Mouse (Mus musculus) forebrain, embryonic 13.5 days (tissue): ENCODE measurements around the gene P2ry6. TPM values are rescaled to one million over a fixed set of nuclear protein-coding genes. Genes with fewer than 3 reads are reported as not detected.
A peak's percentile ranks its signal among the peaks of the same experiment; 100 is the strongest.

Source experiments
- ATAC-seq: fragments of 200-750 bp; cut with Nextera tagmentation; 2 replicates; pipeline ENCODE4 v1.8.0; 2017
- H3K27ac ChIP-seq: fragments of 300-500 bp; sonication (generic); 2 replicates; pipeline ENCODE4 v1.5.1; 2015; ENCODE audit warnings: inconsistent platforms, mild to moderate bottlenecking, moderate library complexity
- H3K27me3 ChIP-seq: fragments of 300-500 bp; sonication (generic); 2 replicates; pipeline ENCODE4 v1.6.1; 2015; ENCODE audit warnings: mild to moderate bottlenecking, inconsistent platforms
- H3K36me3 ChIP-seq: fragments of 300-500 bp; sonication (generic); 2 replicates; pipeline ENCODE4 v1.6.1; 2015; ENCODE audit warnings: mild to moderate bottlenecking, inconsistent platforms; ENCODE audit not compliant: poor library complexity, severe bottlenecking
- H3K4me1 ChIP-seq: fragments of 300-500 bp; sonication (generic); 2 replicates; pipeline ENCODE4 v1.6.1; 2015; ENCODE audit warnings: inconsistent platforms
- H3K4me2 ChIP-seq: fragments of 300-500 bp; sonication (generic); 2 replicates; pipeline ENCODE4 v1.6.1; 2015; ENCODE audit warnings: inconsistent platforms, mild to moderate bottlenecking, moderate library complexity
- H3K4me3 ChIP-seq: fragments of 300-500 bp; sonication (generic); 2 replicates; pipeline ENCODE4 v1.5.1; 2015; ENCODE audit warnings: mild to moderate bottlenecking, inconsistent platforms
- H3K9ac ChIP-seq: fragments of 300-500 bp; sonication (generic); 2 replicates; pipeline ENCODE4 v1.6.1; 2015; ENCODE audit warnings: mild to moderate bottlenecking, inconsistent platforms
- H3K9me3 ChIP-seq: fragments of 300-500 bp; sonication (generic); replicated peaks from 2 replicates; pipeline ENCODE4 v1.6.1; 2016; ENCODE audit warnings: inconsistent platforms
- WGBS: fragments of 180-500 bp; shearing (Covaris S2); methylation state at CpG from one replicate; pipeline ENCODE4 v1.1.7; 2015; 5-methylcytosine and 5-hydroxymethylcytosine counted together
- polyA plus RNA-seq: library from polyadenylated mRNA; unstranded; fragments of >200 nt; fragmentation: Nextera tagmentation; extraction: Ambion mirVana; gene quantifications from 2 replicates; pipeline ENCODE4 v1.2.1, GENCODE M21; 2015

Gene P2ry6
- polyA plus RNA-seq, result 1.4 and 1.5 TPM in 2 replicates

DNA sequence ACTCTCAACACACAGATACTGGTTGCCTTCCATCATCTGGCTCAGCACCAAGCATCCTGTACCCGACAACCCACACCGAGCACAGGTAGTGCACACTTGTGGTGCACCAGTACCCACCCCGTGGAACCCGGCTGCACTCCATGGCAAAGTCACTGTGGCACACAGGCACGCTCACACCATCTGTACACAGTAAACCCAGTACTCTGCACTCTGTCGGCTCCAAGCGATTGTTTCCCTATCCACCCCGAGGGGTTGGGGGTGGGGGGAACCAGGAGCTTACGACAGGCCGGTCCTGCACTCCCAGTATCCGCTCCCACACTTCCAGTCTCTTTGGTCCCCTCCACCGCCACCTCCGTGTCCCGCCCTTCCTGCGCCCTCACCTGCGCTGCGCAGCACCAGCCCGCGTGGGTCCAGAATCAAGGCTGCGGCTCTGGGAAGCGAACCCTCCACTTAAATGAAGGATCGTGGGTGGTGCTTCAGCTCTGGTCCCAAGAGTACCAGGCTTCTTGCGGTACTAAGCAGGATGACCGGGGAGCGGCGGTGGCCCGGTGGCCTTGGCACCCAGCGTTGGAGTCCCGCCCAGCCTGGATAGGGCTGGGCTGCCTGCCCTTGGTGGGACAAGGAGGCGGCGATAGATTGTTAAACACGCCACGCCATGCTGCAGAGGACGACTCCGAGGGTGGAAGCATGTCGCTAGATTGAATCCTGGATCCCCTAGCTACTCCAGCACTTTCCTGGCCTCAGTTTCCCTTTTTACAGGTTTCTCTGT, at the start of gene P2ry6:
Gene P2ry6, minus strand, starts transcription at position 515 of the 769 bp plus-strand sequence.
- H3K4me2 ChIP-seq, result peak within 1 kb of the TSS; percentile 59
- 5% methylated on average over 36 of the region's 36 CpGs for WGBS
- H3K27ac ChIP-seq, result no peak within 1 kb of the TSS
- peak; percentile 63 for ATAC-seq
- H3K27me3 ChIP-seq, result peaks cover 37% of the 10 kb centered on the region
- H3K4me1 ChIP-seq, result peaks cover 13% of the 10 kb centered on the region
- peak within 1 kb of the TSS; percentile 52; the same call in 1 of the 2 replicates for H3K9ac ChIP-seq
- peak within 1 kb of the TSS; percentile 33 for H3K4me3 ChIP-seq
- H3K9me3 ChIP-seq, result no peaks in the 10 kb centered on the region
- H3K36me3 ChIP-seq, result no peaks in the 10 kb centered on the region

DNA sequence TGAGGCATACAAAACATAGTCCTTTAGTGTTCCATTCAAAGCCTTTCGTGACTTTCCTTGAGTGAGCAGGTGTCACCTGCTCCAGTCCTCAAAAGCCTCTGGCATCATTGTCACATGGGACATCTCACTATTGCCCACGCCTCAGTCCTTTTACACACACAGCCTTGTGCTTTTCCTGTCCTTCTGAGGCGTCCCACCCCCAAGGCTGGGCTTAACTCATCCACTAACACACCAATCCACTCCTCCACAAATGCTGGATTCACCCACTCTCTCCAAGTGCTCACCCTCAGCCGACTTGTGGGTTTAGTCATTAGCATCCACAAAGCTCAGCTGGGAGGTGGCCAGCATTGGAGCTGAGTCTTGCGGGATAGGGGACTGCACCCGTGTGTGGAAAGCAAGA, 43.0 kb upstream of the P2ry6 start:
- Histone ChIP-seq H3K27me3 (peaks cover 22% of the 10 kb centered on the region), H3K36me3 (no peaks in the 10 kb centered on the region), H3K4me2 (no peak overlapping the region), H3K4me1 (peaks cover 11% of the 10 kb centered on the region), H3K4me3 (no peak overlapping the region), H3K27ac (no peak overlapping the region), H3K9me3 (no peaks in the 10 kb centered on the region), H3K9ac (no peak overlapping the region)
- WGBS, result 60% methylated on average over 6 of the region's 6 CpGs
- ATAC-seq, result no peak

DNA sequence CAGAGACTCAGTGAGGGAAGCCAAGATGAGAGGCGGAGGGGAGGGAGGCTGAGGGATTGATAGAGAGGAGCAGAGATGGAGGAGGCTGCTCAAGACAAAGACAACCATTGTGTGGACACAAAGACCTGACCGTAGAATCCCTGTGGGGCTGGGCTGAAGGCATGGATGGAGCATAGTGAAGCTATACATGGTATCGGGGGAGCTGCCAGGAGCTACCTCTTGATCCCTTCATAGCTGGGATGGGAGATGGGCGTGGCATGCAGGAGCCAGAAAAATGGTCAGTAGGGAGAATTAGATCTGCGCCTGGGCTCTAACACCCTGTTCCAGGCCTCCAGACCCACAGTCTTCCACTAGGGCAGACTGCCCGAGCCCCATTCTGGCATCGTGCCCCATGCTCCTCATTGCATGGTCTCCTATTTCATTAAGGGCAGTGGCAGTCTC, 42.6 kb upstream of the P2ry6 start:
- no peak overlapping the region for H3K4me2 ChIP-seq
- 54% methylated on average over 7 of the region's 7 CpGs for WGBS
- peaks cover 27% of the 10 kb centered on the region for H3K27me3 ChIP-seq
- peaks cover 16% of the 10 kb centered on the region for H3K4me1 ChIP-seq
- no peak overlapping the region for H3K4me3 ChIP-seq
- H3K36me3 ChIP-seq, result no peaks in the 10 kb centered on the region
- H3K9ac ChIP-seq, result no peak overlapping the region; the same call in 1 of the 2 replicates
- H3K27ac ChIP-seq, result no peak overlapping the region
- no peak for ATAC-seq
- no peaks in the 10 kb centered on the region for H3K9me3 ChIP-seq

DNA sequence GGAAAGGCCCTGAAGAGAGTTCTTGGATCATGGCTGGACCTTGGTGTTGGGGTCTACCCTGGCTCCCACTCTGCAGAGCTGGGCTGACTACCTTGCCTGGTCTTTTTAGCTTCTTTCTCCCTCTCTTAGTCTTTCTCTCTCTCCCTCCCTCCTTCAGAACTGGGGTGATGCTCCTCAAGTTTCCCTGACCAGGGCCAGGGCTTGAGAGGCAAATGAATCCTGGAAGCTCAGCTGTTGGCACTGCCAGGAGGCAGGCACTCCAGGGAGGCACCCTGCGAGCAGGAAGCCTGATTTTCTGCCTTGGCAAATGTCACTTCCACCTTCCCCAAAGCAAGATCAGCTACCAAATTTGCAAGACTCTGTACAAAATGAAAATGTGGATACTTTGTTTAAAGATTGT, 40.5 kb upstream of the P2ry6 start:
- peaks cover 47% of the 10 kb centered on the region for H3K27me3 ChIP-seq
- no peak for ATAC-seq
- no peaks in the 10 kb centered on the region for H3K9me3 ChIP-seq
- 83% methylated on average over 1 of the region's 1 CpGs for WGBS
- H3K4me3 ChIP-seq, result no peak overlapping the region
- no peaks in the 10 kb centered on the region for H3K36me3 ChIP-seq
- H3K4me2 ChIP-seq, result no peak overlapping the region
- H3K4me1 ChIP-seq, result peaks cover 24% of the 10 kb centered on the region
- H3K9ac ChIP-seq, result no peak overlapping the region
- H3K27ac ChIP-seq, result no peak overlapping the region

DNA sequence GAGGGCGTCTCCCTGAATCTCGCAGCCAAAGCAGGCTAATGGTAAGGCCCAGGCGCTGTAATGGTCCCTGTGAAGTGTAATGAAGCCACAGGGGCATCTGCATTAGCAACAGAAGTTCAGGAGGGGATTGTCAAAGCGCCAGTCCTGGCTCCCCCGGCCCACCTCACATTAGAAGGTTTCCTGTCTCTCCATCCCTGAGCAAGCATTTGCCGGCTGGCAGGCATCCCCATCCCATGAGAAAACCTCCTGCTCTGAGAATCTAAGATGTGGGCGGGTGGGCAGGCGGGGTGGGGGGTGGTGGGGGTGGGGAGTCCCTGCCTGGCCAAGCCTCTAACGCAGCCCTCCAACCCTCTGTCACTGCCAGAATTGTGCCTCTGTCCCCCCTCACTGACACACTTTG, 39.6 kb upstream of the P2ry6 start:
- Histone ChIP-seq H3K4me3 (no peak overlapping the region), H3K27ac (no peak overlapping the region), H3K4me1 (peaks cover 24% of the 10 kb centered on the region), H3K27me3 (peaks cover 56% of the 10 kb centered on the region), H3K36me3 (no peaks in the 10 kb centered on the region), H3K9ac (no peak overlapping the region), H3K9me3 (no peaks in the 10 kb centered on the region), H3K4me2 (no peak overlapping the region)
- ATAC-seq, result no peak
- 27% methylated on average over 6 of the region's 9 CpGs for WGBS

DNA sequence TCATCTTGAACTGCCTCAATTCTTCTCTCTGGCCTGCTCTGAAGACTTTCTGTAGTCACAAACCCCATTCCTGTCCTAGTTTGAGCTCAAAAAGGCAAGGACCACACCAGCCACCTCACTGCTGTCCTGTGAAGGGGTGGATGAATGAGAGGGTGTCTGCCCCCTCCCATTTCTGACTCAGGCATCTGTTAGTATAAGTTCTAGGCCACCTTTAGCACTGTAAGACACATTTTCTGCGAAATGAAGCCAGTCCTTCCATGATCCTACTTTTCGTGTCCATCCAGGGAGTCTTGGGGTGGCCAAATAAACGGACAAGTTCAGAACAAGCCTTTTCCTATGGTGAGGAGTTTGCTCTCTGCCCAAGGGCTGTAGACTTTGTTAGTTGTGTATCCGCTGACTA, 38.1 kb upstream of the P2ry6 start, which contains the start of gene P2ry2:
Gene P2ry2, minus strand, starts transcription at position 326 of the 400 bp plus-strand sequence.
- H3K27me3 ChIP-seq, result peaks cover 64% of the 10 kb centered on the region
- WGBS, result 65% methylated on average over 4 of the region's 4 CpGs

DNA sequence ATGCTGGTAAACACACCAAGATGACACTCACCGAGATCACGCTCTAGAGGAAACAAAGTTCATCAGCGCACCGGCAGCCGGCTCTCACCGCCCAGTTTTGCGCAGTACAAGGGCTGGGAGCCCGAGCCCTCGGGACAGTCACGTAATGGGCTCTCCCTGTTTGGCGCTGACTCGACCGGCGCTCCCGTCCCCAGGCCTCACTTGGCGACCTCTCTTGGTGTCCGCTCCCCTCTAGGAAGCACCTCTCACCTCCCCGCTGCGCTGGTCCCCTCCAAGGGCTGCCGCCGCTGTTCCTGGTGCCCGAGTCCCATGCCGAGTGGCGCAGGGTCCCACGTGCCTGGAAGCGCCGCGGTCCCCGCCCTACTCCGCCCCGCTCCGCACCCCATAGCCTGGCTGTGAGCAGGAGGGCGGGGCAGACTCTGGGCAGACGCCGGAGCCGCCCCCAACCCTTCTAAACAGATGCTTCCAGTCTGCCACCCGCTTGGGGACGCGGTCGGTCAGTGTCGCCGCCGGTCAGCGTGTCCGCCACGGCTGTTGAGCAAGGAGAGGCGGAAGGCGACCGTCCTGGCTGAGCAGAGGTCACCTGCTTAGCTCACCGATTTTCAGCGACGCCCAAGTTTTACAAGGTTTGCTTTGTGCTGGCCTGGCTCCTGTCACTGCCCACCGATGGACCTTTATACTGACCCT, 37.4 kb upstream of the P2ry6 start:
- ATAC-seq, result peak; percentile 96
- H3K4me2 ChIP-seq, result peak overlapping the region; percentile 78
- no peaks in the 10 kb centered on the region for H3K9me3 ChIP-seq
- H3K27ac ChIP-seq, result no peak overlapping the region
- H3K4me3 ChIP-seq, result peak overlapping the region; percentile 45
- H3K27me3 ChIP-seq, result peaks cover 65% of the 10 kb centered on the region
- H3K9ac ChIP-seq, result peak overlapping the region; percentile 58
- WGBS, result under 1% methylated on average over 53 of the region's 53 CpGs
- H3K4me1 ChIP-seq, result peaks cover 18% of the 10 kb centered on the region
- H3K36me3 ChIP-seq, result no peaks in the 10 kb centered on the region

More for the DNA sequence above, 38.1 kb upstream of the P2ry6 start, which contains the start of gene P2ry2:
- Histone ChIP-seq H3K9ac (peak within 1 kb of the TSS; percentile 58), H3K4me2 (peak within 1 kb of the TSS; percentile 78), H3K36me3 (no peaks in the 10 kb centered on the region), H3K27ac (no peak within 1 kb of the TSS), H3K4me1 (peaks cover 24% of the 10 kb centered on the region), H3K9me3 (no peaks in the 10 kb centered on the region), H3K4me3 (peak within 1 kb of the TSS; percentile 45)
- no peak for ATAC-seq

DNA sequence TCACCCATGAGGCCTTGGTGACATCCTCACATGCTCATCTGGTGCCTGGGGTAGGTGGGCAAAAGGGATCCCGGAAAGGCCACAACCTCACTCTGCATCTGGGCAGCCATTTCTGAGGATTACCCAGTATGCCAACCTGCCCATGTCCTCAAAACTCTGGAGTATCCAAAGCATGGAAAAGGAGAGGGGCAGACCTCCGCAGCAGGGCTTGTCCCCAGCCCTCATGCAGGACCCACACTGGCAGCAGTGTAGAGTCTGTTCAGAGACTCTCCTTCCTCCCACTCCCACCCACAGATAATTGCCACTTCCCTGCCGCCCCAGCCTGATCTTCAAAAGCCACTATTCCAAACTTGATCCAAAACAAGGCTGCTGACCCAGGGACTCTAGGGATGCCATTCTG, 36.3 kb upstream of the P2ry6 start:
- H3K4me2 ChIP-seq, result no peak overlapping the region
- H3K27ac ChIP-seq, result no peak overlapping the region
- no peak for ATAC-seq
- WGBS, result 69% methylated on average over 3 of the region's 3 CpGs
- peaks cover 18% of the 10 kb centered on the region for H3K4me1 ChIP-seq
- H3K9me3 ChIP-seq, result no peaks in the 10 kb centered on the region
- H3K4me3 ChIP-seq, result no peak overlapping the region
- H3K9ac ChIP-seq, result no peak overlapping the region
- H3K36me3 ChIP-seq, result no peaks in the 10 kb centered on the region
- peaks cover 70% of the 10 kb centered on the region for H3K27me3 ChIP-seq

DNA sequence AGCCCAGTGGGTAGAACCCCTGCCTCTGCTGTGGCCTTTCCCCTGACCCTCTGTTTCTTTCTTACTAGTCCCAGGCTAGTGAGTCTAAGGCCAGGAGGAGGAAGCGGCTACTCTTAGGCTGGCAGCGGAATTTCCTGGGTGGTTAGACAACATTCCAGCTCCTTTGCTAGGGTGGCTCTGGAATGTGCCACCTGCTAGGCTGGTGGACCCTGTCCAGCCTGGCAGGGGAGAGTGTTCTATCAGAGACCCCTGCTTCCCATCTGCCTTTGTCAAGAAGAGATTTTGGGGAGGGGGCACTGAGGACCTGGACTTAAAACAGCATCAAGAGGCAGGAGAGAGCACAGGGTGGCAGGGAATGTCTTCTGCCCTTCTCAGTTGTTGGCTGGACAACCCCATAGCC, 31.8 kb upstream of the P2ry6 start:
- peaks cover 35% of the 10 kb centered on the region for H3K27me3 ChIP-seq

DNA sequence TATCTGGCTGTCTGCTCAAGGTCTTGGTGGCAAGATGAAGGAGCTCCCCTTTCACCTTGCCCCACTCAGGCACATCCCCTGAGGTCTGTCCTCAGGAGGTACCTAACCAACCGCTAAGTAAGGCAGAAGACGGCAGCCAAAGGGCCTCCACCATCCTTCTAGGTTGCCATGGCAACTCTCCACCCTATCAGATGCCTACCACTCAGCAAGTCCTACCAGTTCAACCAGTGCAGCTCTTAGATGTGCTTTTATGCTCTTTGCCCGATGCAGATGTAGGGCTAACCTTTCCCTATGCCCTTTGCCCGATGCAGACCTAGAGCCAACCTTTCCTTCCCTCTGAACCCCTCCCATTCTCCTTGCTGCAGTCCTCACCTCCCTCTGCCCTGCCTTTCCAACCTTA, 30.7 kb upstream of the P2ry6 start:
- Histone ChIP-seq H3K27me3 (peaks cover 24% of the 10 kb centered on the region), H3K9ac (no peak overlapping the region), H3K4me3 (no peak overlapping the region), H3K4me2 (no peak overlapping the region), H3K36me3 (no peaks in the 10 kb centered on the region), H3K4me1 (no peaks in the 10 kb centered on the region), H3K27ac (no peak overlapping the region), H3K9me3 (no peaks in the 10 kb centered on the region)
- ATAC-seq, result no peak
- WGBS, result 53% methylated on average over 4 of the region's 4 CpGs

More for the DNA sequence above, 31.8 kb upstream of the P2ry6 start:
- Histone ChIP-seq H3K27ac (no peak overlapping the region), H3K36me3 (no peaks in the 10 kb centered on the region), H3K4me1 (no peaks in the 10 kb centered on the region), H3K9me3 (no peaks in the 10 kb centered on the region), H3K4me2 (no peak overlapping the region), H3K9ac (no peak overlapping the region), H3K4me3 (no peak overlapping the region)
- ATAC-seq, result no peak
- 75% methylated on average over 2 of the region's 2 CpGs for WGBS

DNA sequence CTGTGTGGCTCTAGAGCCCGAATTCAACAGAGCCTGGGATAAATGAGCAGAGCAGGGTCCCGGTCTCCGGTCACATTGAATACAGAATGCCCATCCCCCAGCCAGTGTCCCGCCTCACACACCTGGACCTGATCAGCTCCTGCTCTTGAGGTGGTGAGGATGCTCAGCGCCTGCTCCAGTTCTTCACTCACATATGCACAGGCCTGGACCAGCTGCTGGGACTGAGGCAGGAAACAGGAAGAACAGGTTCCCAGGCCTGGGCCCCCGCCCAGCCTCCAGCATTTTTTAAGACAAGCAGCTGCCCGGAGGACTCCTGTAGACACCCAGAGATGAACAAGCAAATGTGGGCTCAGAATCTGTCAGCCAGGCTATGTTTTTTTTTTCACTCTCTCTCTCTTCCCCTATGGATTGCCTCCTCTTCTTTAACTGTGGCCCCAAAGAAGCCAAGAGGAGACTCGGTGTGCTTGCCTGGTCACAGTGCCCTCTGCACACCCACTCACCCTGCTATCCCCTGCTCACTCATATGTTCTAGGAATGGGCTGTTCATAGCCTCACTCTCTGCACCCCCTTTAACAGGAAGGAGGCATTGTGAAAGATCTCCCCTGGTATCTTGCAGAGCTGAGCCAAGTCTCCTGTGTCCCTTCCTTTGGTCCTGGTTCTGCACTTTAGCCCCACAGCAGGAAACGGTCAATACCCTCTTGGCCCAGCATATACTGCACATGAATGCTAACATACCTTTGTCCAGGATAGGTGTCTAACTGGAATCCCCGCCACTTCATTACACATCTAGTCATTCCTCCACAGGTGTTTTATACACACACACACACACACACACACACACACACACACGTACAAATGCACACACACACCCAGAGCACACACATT, 29.2 kb upstream of the P2ry6 start:
- WGBS, result 78% methylated on average over 11 of the region's 11 CpGs
- H3K4me3 ChIP-seq, result no peak overlapping the region
- H3K36me3 ChIP-seq, result no peaks in the 10 kb centered on the region
- H3K27ac ChIP-seq, result no peak overlapping the region
- ATAC-seq, result no peak
- H3K4me1 ChIP-seq, result no peaks in the 10 kb centered on the region
- H3K27me3 ChIP-seq, result peaks cover 12% of the 10 kb centered on the region
- H3K9ac ChIP-seq, result no peak overlapping the region
- no peaks in the 10 kb centered on the region for H3K9me3 ChIP-seq
- H3K4me2 ChIP-seq, result no peak overlapping the region
